Mouse (Mus musculus): ENCODE measurements at regions not wholly inside any gene's neighbourhood (a gene's known extent, or its start where the extent isn't known, plus 50 kb on each side); places are given as distances from the start of the nearest gene placed in this dataset.

DNA sequence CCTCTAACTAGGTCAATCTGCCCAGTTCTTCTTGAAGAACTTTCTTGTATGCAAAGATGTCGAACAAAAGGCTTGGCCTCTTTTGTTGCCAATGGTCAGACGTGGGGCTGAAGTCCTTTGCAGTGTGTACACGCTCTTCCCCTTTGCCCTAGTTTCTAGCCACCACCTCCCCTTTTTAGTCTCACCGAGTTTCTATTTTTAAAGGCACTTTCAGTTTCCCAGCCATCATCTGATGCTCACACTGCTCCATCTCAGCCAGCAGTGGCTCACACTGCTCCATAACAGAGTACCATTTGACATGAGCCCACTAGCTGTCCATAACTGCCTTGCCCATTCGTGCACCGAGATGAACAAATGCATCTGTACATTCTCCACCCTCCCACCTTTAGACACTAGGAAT lies 162.7 kb upstream of the Pou3f3 start:
- no peaks in the 10 kb centered on the region for H3K36me3 ChIP-seq (ENCODE audit: control insufficient read depth, insufficient read depth)
- no peak overlapping the region for H3ac ChIP-seq (ENCODE audit: control insufficient read depth, insufficient read length)
- H3K79me2 ChIP-seq (ENCODE audit: control insufficient read depth, insufficient read depth): no peaks in the 10 kb centered on the region
- H3K27me3 ChIP-seq (ENCODE audit: control insufficient read depth, insufficient read depth, insufficient read length): no peaks in the 10 kb centered on the region
- no peak overlapping the region for H3K4me3 ChIP-seq
- no peak overlapping the region for H3K4me2 ChIP-seq (ENCODE audit: low read depth)
- no peak for TF ChIP-seq SRF (IDR thresholded peaks at IDR 0.05; ENCODE audit: control insufficient read depth, insufficient read length, low read depth)
- TF ChIP-seq USF1 (IDR thresholded peaks at IDR 0.05; ENCODE audit: low read depth): no peak
- TF ChIP-seq REST (IDR thresholded peaks at IDR 0.05; ENCODE audit: insufficient read depth, insufficient read length): no peak
- TF ChIP-seq MYOD1 (IDR thresholded peaks at IDR 0.05; ENCODE audit: control insufficient read depth in 1 of 3, insufficient read length in 2 of 3, low read depth in 2 of 3): no peak
- TF ChIP-seq CEBPB (IDR thresholded peaks at IDR 0.05; ENCODE audit: insufficient read depth, poor library complexity, severe bottlenecking): no peak
- TF ChIP-seq TCF12 (IDR thresholded peaks at IDR 0.05; ENCODE audit: insufficient read depth, poor library complexity, severe bottlenecking): no peak

DNA sequence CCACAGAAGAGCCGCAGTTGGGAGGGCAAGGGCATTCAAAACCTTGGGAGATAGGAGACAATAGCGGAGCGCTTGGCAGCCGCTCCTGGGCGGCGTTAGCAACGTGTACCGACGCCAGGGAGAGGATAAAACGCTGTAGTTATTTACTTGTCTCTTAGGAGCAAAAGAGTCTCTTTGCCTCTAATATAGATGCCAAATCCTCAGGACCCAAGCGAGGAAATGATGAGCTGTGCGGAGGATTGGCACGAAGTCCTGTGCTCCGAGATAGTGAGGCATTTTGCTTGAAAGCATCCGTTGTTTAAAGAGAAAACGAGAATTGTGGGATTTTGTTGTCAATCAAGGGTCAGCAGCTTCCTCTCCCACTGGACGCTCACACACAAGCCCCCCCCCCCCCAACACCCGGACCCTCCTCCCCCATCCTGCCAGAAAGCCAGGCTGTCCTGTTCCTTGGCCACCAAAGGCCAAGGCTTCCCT lies 156.5 kb upstream of the Pou3f3 start:
- H3K4me2 ChIP-seq (ENCODE audit: low read depth): no peak overlapping the region

DNA sequence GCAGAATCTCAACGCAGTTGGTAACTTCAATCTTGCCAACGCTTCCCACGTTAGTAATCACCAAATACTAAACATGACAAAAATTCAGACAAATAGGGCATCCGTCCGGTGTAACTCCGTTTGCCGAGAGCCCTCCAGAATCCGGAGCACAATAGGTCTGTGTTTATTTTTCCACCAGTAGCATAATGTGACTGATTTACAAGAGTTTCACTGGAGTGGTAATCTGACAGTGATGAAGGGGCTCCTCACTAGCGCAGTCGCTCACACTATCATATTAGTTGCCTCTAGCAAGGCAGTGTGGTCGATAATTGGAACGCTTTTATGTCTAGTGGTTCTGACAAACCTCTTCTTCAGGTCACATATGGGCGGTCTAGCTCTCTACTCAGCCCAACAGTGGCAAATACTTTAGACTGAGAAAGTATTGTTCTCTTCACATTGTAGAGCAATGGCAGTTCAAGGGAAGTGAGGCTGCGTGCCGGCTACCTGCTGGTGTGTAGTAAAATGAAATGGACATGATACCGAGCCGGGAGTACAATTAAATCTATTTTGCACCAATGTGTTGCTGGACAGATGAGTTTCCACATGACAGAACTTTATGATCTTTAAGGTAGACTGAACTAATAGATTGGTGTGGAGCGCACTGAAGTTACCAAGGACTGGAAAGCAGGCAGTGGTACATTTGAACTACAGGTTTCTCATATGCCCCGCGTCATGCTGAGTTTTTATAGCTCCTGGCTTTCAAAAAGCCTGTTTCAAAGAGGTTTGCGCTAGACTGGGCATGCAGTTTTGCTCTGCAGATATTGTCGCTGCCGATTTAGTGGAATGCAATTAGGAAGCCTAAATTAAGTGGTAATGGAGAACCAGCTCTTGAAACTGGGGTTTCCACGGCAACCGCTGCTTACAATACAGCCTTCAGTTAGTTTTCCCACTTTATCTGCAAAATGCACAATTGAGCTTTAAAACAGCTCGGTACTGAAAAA lies 155.7 kb upstream of the Pou3f3 start:
- TF ChIP-seq E2F4 (IDR thresholded peaks at IDR 0.05; ENCODE audit: insufficient read depth) (no peak), USF1 (IDR thresholded peaks at IDR 0.05; ENCODE audit: low read depth) (no peak), MYOG (IDR thresholded peaks at IDR 0.05; ENCODE audit: control insufficient read depth in 1 of 3, insufficient read depth in 1 of 3, insufficient read length in 2 of 3, low read depth in 2 of 3) (no peak), SRF (IDR thresholded peaks at IDR 0.05; ENCODE audit: control insufficient read depth, insufficient read length, low read depth) (no peak), TCF12 (IDR thresholded peaks at IDR 0.05; ENCODE audit: insufficient read depth, poor library complexity, severe bottlenecking) (no peak), CEBPB (IDR thresholded peaks at IDR 0.05; ENCODE audit: insufficient read depth, poor library complexity, severe bottlenecking) (no peak)
- H3ac ChIP-seq (ENCODE audit: control insufficient read depth, insufficient read length): no peak overlapping the region
- no peak overlapping the region for H3K4me2 ChIP-seq (ENCODE audit: low read depth)
- H3K79me2 ChIP-seq (ENCODE audit: control insufficient read depth, insufficient read depth): no peaks in the 10 kb centered on the region
- H3K36me3 ChIP-seq (ENCODE audit: control insufficient read depth, insufficient read depth): no peaks in the 10 kb centered on the region
- H3K4me3 ChIP-seq: no peak overlapping the region
- H3K27me3 ChIP-seq (ENCODE audit: control insufficient read depth, insufficient read depth, insufficient read length): no peaks in the 10 kb centered on the region

More for the DNA sequence above, 156.5 kb upstream of the Pou3f3 start:
- TF ChIP-seq MAX (IDR thresholded peaks at IDR 0.05; ENCODE audit: low read depth) (no peak), TCF12 (IDR thresholded peaks at IDR 0.05; ENCODE audit: insufficient read depth, poor library complexity, severe bottlenecking) (no peak), TCF3 (IDR thresholded peaks at IDR 0.05; ENCODE audit: insufficient read length, low read depth) (no peak), POLR2AphosphoS2 (IDR thresholded peaks at IDR 0.05; ENCODE audit: insufficient read length, low read depth) (no peak), USF1 (IDR thresholded peaks at IDR 0.05; ENCODE audit: low read depth) (no peak), REST (IDR thresholded peaks at IDR 0.05; ENCODE audit: insufficient read depth, insufficient read length) (no peak), POLR2A (IDR thresholded peaks at IDR 0.05; ENCODE audit: insufficient read length, low read depth) (no peak), MYOD1 (IDR thresholded peaks at IDR 0.05; ENCODE audit: control insufficient read depth in 1 of 3, insufficient read length in 2 of 3, low read depth in 2 of 3) (no peak), E2F4 (IDR thresholded peaks at IDR 0.05; ENCODE audit: insufficient read depth) (no peak), CEBPB (IDR thresholded peaks at IDR 0.05; ENCODE audit: insufficient read depth, poor library complexity, severe bottlenecking) (no peak)
- Histone ChIP-seq H3K79me2 (ENCODE audit: control insufficient read depth, insufficient read depth) (no peaks in the 10 kb centered on the region), H3K36me3 (ENCODE audit: control insufficient read depth, insufficient read depth) (no peaks in the 10 kb centered on the region), H3K4me3 (no peak overlapping the region), H3K27me3 (ENCODE audit: control insufficient read depth, insufficient read depth, insufficient read length) (no peaks in the 10 kb centered on the region), H3ac (ENCODE audit: control insufficient read depth, insufficient read length) (no peak overlapping the region)

DNA sequence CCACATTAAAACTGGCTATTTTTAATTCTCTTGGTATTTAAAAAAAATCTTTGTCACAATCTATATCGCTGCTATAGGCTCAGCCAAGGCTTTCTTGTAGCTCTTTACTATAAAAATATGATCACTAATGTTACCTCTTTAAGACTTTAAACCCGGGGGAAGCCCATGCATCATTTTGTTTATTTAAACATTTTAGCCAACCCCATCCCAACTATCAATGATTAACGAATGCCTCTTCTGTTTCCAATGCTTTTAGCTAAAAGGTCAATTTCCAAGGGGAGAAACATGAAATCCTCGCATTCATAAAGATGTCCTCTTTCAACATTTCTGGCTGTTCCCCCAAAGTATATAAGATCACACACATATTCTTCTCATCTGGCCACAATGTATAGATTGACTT lies 153.6 kb upstream of the Pou3f3 start:
- H3ac ChIP-seq (ENCODE audit: control insufficient read depth, insufficient read length): no peak overlapping the region
- H3K27me3 ChIP-seq (ENCODE audit: control insufficient read depth, insufficient read depth, insufficient read length): no peaks in the 10 kb centered on the region
- H3K36me3 ChIP-seq (ENCODE audit: control insufficient read depth, insufficient read depth): no peaks in the 10 kb centered on the region
- no peak overlapping the region for H3K4me2 ChIP-seq (ENCODE audit: low read depth)
- H3K4me3 ChIP-seq: no peak overlapping the region
- no peak for TF ChIP-seq POLR2A (IDR thresholded peaks at IDR 0.05; ENCODE audit: insufficient read length, low read depth)
- no peak for TF ChIP-seq CEBPB (IDR thresholded peaks at IDR 0.05; ENCODE audit: insufficient read depth, poor library complexity, severe bottlenecking)
- TF ChIP-seq TCF12 (IDR thresholded peaks at IDR 0.05; ENCODE audit: insufficient read depth, poor library complexity, severe bottlenecking): no peak
- no peak for TF ChIP-seq POLR2AphosphoS2 (IDR thresholded peaks at IDR 0.05; ENCODE audit: insufficient read length, low read depth)
- TF ChIP-seq MAX (IDR thresholded peaks at IDR 0.05; ENCODE audit: low read depth): no peak
- no peak for TF ChIP-seq TCF3 (IDR thresholded peaks at IDR 0.05; ENCODE audit: insufficient read length, low read depth)
- TF ChIP-seq E2F4 (IDR thresholded peaks at IDR 0.05; ENCODE audit: insufficient read depth): no peak
- no peak for TF ChIP-seq MYOG (IDR thresholded peaks at IDR 0.05; ENCODE audit: control insufficient read depth in 1 of 3, insufficient read depth in 1 of 3, insufficient read length in 2 of 3, low read depth in 2 of 3)
- H3K79me2 ChIP-seq (ENCODE audit: control insufficient read depth, insufficient read depth): no peaks in the 10 kb centered on the region
